Mouse (Mus musculus) cerebellum, postnatal 4 days (tissue): ENCODE results near the gene Sirt7.
"Not testable (repeated sequence)": the region's sequence is repeated elsewhere in the genome, so short reads cannot be mapped to it uniquely, and the experiment has no call there.

ENCODE experiments used
- DNase-seq, 2 experiments: peaks; one replicate each; pipeline ENCODE4 v3.0.0; 2022; ENCODE audit warnings: low spot score in 2 of 2, mixed read lengths in 1 of 2

The Sirt7 gene

DNA sequence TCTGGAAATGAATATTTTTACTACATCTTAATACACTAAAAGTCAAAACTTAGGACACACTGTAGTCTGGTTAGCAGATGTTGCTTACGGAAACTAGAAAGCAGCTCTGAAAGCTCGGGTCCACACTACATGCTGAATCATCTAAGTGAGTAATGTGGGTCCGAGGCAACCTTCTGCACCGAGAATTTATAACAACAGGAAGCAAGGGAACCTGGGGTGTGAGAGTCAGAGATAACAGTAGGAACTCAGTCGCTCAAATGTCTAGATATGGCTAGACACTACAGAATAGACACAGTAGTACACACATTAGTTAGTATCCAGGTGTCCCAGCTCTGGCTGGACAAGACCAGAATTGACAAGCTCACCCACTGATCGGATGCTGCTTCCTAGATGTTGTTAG lies 36.5 kb downstream of the Sirt7 start:
- no peak for DNase-seq

DNA sequence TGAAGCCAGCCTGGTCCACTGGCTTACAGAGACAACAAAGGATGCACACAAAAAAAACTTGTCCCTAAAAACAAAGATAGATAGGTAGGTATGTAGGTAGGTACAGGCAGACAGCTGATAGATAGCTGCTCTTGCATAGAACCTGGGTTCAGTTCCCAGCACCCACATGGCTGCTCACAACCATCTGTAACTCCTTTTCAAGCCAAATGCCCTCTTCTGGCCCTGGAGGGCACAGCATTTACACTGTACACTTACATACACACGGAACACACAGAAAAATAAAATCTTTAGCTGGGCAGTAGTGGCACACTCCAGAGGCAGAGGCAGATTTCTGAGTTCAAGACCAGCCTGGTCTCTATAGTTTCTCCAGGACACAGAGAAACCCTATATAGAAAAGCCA lies 41.1 kb downstream of the Sirt7 start:
- DNase-seq: no peak

DNA sequence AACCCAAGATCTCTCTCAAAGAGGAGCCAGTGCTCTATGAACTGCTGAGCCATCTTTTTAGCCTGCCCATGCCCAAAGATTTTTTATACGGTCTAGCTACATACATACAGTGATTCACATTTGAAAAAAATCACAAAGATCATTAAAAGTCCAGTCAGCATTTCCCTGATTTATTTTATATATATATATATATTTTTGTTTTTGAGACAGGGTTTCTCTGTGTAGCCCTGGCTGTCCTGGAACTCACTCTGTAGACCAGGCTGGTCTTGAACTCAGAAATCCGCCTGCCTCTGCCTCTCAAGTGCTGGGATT lies 42.1 kb downstream of the Sirt7 start:
- not testable (repeated sequence) for DNase-seq

GRCm38 (mm10) chr11:120582268-120582981 lies 42.6 kb downstream of the Sirt7 start:
- DNase-seq: no peak

DNA sequence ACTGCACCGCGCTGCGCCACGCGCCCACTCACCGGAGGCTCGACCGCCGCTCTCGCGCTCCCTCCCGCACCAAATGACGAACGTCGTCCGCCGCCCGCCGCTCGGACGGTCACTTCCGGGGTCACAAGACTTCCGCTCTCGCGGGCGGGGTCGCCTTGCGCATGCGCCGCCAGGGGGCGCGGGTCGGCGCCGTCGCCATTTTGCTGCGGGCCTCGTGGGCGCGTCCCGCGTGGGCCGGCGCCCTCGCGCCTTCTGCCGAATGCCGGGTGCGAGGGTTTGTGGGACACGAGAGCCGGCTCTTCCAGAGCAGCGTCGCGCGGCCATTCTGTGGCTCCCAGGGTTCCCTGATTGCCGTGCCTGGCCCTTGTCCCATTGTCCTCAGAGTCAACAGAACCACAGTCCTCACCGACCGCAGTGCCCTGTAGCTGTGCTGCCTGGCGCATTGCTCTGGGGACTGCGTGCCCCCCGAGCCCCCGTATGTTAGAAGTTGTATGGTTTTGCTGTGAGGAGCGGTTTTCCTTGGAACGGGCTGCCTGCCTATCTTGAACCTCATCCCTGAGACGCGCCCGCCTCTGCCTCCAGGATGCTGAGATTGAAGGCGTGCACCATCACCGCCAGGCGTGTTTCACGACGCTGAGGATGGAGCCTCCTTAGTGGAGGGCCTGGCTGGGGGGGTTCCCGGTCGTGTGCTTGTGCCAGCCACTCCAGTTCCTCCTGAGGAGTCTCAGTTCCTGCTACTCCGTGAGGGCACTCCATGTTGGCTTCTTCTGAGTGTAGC lies 43.4 kb downstream of the Sirt7 start, which contains the start of gene Arhgdia:
TSS of gene Arhgdia (minus strand) at position 135 of the 778 bp plus-strand sequence.
- DNase-seq: peak; percentile 75 to 93

GRCm38 (mm10) chr11:120580871-120581331 lies 44.1 kb downstream of the Sirt7 start:
- DNase-seq: peak in 1 of 2 experiments; percentile 33

GRCm38 (mm10) chr11:120580190-120580589 lies 44.9 kb downstream of the Sirt7 start:
- DNase-seq: no peak

DNA sequence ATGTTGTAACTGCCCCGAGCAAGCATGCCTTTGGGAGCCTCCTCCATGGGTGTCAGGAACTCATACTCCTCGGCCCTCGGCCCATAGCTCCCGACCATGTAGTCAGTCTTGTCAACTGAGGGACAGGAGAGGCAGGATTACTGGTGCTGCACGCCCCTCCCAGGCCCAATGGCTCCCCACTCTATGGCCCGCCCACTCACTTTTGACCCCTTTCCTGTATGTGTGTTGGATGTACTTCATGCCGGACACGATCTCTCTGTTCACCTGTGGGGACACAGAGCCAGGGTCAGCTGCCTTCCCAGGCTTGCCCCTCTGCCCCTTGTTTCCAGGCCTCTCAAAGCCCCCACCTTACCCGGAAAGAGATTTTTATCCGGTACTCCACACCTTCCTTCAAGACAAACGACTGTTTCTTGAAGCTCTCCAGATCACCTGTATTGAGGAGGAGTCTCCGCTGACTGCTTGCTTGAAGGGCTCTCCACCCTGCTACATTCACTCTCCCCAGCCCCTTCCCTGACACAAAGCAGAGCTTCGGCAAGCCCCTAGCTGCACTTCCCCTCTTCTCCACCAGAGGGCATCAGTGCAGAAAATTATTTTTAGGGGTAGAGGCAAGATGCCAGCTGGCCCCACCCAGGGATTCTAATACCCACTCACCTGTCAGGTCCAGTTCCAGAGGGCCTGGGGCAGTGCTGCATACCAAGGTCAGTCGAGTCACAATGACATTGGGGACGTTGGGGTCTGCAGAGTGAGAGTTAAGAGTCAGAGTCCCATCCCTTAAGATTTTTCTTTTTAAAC lies 45.5 kb downstream of the Sirt7 start:
- DNase-seq: peak; percentile 68 to 80

DNA sequence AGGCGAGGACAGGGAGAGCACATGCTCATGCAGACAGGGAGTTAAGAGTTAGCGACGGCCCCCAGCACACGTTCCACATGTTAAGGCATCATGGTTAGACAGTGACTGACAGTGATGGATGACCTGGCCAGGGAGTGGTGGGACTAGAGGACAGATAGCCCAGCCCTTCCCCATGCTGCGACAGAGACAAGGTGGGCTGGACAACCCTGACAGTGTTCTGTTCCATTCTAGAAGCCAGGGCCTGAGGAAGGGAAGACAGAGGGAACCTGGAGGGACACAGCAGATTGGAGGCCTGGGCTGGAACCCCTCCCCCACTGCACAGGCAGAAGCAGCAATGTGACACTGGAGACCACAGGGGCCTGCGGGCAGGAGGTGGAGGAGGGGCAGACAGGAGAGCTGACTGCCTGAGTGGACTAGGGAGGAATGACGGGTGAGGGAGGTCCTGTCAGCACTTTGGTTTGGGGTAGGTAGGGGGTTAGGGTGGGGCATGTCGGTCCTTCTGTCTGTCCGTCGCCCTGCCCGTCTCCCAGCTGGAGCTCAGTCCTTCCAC lies 46.3 kb downstream of the Sirt7 start:
- peak in 1 of 2 experiments; percentile 10 for DNase-seq

DNA sequence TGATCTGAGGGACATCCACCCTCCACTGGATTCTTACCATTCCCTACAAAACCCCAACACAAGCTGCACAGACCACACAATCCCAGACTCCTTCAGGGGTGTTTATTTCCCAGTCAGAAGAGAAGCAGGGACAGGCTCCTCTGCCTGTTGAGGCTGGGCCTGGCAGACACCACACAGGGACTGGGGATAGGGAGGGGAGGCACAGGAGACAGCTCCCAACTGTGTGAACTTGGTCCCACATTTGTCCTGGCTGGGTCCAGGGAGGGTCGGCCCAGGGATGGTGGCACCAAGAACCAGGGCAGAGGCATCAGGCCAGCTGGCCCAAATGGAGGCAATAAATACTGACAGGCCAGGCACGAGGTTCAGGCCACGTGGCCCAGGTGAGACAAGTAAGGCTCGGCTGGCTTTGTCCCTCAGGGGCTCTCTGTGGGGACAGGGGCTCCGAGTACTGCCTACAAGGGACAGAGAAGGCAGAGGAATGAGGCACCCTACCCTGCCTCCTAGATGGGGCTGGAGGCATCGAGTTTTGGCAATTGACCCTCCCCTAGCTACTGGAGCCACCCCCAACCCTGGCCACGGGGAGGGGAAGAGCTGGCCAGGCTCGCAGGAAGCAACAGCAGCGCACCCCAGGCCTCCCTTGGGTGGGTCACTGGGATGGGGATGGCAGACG lies 46.9 kb downstream of the Sirt7 start:
- no peak for DNase-seq

DNA sequence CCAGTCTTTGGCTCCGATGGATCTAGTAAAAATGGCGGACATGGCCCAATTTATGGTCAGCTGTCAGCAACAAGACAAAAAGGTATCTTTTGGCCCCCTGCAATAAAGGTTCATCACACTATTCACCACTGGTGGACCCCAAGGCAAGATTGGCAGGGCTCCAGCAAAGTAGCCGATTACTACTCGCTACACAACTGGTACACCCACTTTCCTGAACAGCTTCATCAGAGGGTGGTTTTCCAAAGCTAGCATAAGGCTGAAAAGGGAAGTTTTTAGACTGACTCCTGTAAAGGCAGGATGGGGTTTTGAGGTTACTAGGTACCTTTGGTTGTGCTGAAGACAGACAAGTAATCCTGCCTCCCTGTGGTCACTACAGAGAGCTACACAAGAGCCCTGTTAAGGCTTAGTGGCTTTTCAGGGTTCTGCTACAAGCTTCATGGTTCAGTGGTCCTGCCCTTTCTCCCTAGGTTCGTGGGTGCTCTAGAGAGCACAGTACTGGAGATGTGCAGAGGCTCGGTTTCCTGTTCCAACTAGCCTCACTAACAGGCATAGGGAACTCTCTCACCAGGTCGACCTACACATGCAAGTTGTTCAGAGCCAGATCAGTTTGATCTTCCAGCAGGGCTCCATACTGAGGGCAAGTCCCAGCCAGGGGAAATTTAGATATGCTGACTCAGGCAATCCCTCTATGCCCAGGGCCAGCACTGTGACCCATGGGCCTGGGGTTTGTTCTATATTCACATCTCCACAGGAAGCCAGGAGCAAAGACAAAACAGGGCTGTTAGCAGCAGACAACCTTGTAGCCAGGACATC lies 47.6 kb downstream of the Sirt7 start:
- DNase-seq: peak in 1 of 2 experiments; percentile 32

DNA sequence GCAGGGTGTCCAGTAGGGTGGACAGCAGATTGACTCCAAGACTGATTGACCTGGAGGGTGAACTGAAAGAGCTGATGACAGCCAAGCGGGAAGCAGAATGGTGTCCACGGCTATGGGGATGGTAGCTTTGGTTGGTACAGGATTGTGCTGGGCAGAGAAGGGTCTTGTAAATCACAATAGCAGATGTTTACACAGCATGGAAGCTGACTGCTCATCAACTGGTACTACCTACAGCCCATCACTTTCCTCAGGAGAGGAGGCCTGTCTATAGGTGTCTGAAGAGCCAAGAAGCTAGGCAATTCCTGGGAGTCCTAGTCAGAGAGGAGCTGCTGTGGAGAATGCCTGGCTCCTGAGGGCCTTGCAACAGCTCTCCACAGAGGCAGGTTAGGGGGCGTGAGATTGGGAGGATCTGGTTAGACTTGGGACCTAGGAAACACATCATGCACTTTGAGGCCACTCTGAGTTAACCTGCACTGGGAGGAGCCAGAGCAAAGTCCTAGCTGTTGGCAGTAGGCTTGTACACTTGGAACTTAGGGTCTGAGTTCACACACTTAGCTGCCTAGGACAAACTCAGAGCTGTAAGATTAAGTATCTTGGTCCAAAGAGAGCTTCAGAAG lies 48.6 kb downstream of the Sirt7 start:
- DNase-seq: no peak

DNA sequence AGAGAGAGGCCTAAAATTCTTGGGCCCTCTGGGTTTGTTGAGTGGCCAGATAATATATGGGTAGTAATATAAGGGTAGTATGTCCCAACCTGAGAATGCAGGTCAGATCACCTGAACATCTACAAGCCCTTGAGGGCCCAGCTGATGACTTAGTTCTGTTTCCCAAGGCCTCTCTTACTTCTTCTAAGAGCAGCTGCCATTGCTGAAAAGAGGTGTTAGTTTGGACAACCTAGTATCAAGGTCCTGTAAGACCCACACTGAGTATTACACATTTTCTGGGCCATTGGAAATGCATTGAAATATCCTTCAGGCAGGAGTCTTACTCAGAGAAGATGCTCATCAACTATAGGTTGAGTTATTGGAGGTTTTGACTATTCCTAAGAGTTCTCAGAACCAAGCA lies 49.1 kb downstream of the Sirt7 start:
- no peak for DNase-seq

DNA sequence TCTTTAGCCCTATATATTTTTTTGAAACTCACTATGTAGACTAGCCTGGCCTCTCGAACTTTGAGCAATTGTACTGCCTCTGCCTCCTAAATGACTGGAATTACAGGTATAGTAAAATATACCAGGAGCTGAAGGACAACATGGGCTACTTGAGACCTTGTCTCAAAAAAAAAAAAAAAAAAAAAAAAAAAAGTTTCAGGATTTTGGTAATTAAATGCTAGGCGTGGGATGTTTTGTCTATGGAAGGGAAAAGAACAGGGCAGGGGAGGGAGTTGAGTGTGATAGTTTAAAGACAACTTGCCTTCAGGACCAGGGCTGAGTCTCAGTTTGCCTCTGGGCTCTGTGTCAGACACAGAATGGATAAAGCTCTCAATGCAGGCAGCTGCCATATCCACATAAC lies 50.0 kb downstream of the Sirt7 start:
- DNase-seq: no peak

DNA sequence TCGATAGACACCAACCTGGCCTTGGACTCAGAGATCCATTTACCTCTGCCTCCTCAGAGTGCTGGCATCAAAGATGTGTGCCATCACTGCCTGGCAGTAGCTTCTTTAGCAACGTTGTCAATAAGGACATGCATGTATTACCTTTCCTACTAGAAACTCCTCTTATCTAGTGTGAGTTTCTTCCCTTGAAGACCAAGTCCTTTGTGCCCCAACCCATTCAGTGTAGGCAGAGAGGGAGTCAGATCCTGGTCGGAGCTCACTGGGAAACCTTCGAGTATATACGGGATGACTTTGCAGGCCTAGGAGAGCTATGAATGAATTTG lies 50.8 kb downstream of the Sirt7 start:
- DNase-seq: no peak

DNA sequence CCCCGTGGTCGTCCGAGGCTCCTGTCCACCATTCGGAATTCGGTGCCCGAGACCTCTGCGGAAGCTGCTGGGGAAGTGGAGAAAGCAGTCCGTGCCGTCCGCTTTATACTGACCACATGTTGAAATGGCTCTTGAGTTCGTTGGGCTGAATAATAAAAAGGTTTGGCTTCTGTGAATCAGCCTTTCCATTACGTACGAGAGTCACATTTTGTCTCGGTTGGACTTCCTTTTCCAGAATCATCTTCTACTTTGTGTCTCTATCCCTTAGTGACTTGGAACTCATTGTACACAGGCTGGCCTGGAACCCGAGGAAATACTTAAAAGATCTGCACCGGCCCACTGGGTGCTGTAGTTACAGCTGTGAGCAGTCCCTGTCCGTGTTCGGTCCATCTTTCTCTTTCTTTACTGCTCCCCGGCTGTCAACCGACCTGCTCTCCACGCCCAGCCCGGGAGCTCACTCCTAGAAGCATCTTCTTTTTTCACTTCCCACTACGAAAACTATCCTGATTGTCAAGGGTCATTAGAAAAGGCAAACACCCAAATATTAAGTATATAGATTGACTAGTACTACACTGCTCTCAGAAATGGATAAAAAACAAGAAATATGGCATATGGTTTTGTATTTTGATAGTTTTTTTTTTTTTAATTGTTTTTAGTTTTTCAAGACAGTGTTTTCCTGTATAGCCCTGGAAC lies 51.3 kb downstream of the Sirt7 start:
- no peak for DNase-seq

DNA sequence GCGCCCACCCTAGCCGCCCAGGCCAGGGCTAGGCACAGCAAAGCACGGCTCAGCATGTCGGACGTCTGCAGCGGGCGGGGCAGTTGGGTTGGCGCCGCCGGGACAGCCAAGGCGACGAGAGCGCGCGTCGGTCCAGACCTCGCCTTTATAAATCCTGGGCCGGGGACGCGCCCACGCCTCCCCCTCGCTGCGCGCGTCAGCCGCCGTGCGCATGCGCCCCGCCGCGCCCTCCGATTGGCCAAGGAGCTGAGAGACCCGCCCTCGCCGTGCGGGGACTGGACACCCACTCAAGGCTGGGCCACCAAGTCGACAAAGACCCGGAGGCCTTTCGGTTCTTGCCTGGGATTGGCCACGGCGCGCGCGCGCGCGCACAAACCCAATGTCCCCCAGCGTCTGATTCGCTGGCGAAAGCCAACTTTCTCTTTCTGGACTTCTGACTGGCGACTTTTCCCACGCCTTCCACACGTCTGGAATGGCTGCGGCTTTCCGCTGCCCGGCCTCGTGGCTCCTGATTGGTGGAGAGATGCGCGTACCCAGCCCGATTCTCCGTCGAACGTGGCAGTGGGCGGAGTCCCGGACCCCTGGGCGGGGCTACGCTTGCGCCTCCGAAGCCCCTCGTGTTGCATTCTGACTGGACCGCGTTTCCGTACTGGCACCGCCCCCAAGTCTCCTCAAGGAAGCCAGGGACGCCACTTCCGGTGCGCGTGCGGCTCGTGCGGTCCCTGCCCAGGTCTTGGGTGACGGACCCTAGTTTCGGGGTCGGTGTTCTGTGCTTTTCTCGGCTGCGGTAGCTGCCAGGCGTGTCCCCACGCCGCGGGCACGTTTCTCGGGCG lies 52.1 kb downstream of the Sirt7 start, which contains the start of gene P4hb:
TSS of gene P4hb (minus strand) at position 502 of the 833 bp plus-strand sequence.
- peak; percentile 99 to 100 for DNase-seq

GRCm38 (mm10) chr11:120572417-120572751 lies 52.7 kb downstream of the Sirt7 start:
- DNase-seq: no peak
